Mouse (Mus musculus): ENCODE results near the gene Cd27. TPM values are rescaled to one million over a fixed set of nuclear protein-coding genes. Genes with fewer than 3 reads are reported as not detected.

Cd27 gene
- polyA plus RNA-seq, 1 experiment from 2014 or later = 1.5 TPM

DNA sequence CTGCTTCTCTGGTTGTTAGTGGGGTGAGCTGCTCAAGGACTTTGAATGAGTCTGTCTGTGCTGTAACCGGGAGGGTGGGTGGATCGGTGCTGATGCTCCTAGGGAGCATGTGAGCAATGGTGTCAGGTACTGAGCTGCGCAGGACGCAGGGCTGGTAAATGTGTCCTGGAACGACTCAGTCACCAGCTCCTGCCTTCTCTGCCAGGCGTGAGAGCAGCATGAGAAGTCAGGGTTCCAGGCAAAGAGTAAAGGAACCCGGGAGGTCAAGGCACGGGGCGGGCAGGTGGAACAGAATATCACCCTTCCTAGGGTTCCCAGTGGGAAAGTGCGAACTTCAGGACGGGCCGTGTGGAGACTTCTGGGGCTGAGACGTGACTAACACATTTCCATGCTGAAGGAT, 29.3 kb upstream of the Cd27 start:
- no peaks in the 10 kb centered on the region for H3K4me1 ChIP-seq (replicated peaks)
- WGBS = 73% methylated on average over 13 of the region's 13 CpGs
- no peak overlapping the region for H3K27ac ChIP-seq
- H3K9me3 ChIP-seq = no peaks in the 10 kb centered on the region
- no peak overlapping the region for H3K9ac ChIP-seq
- H3K4me2 ChIP-seq = no peak overlapping the region
- no peaks in the 10 kb centered on the region for H3K36me3 ChIP-seq
- H3K27me3 ChIP-seq = peaks cover 9% of the 10 kb centered on the region; the same call in 1 of the 2 replicates
- no peak for ATAC-seq (ENCODE audit: low FRiP score)
- H3K4me3 ChIP-seq = no peak overlapping the region

DNA sequence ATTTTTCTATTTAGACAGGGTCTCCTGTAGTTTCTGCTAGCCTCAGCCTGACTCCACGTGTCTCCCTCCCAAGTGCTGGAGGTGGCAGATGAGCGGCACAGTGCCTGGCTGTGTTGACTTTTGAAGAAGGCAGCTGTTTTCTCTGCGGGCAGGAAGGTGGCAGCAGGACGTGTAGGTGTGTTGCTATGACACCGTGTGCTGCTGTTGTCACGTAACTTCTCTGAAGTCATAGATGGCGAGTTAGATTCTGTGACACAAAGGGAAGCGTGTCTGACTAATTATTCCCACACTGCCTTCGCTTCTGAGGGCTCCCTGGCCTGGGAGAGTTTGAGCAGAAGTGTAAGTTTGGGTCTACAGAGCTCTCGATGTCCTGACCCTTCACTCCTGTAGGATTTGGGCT, 28.4 kb upstream of the Cd27 start:
- Histone ChIP-seq H3K4me3 (no peak overlapping the region), H3K9ac (no peak overlapping the region), H3K27ac (no peak overlapping the region), H3K27me3 (peaks cover 5% of the 10 kb centered on the region; the same call in 1 of the 2 replicates), H3K9me3 (no peaks in the 10 kb centered on the region), H3K36me3 (no peaks in the 10 kb centered on the region), H3K4me2 (no peak overlapping the region), H3K4me1 (replicated peaks) (no peaks in the 10 kb centered on the region; the same call in 1 of the 2 replicates)
- no peak for ATAC-seq (ENCODE audit: low FRiP score)
- WGBS = 57% methylated on average over 10 of the region's 10 CpGs

DNA sequence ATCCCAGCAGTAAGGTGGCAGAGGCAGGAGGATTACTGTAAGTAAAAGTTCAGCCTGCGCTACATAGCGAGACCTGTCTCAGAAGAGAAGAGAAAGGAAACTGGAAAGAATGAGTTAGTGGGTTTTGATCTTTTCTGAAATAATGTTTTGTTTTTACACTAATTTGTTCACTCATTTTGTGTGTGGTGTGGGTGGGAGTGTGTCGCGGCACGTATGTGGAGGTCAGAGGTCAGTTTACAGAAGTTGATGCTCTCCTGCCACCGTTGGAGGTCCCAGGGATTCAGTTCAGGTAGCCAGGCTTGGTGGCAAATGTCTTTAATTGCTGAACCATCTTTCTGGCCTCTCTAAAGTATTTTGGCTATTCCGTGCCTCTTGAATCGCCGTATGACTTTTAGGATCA, 27.4 kb upstream of the Cd27 start:
- H3K9me3 ChIP-seq = no peaks in the 10 kb centered on the region
- H3K9ac ChIP-seq = no peak overlapping the region
- no peak for ATAC-seq (ENCODE audit: low FRiP score)
- no peak overlapping the region for H3K4me3 ChIP-seq
- no peak overlapping the region for H3K27ac ChIP-seq
- H3K4me2 ChIP-seq = no peak overlapping the region
- no peaks in the 10 kb centered on the region; the same call in 1 of the 2 replicates for H3K4me1 ChIP-seq (replicated peaks)
- no peaks in the 10 kb centered on the region for H3K36me3 ChIP-seq
- H3K27me3 ChIP-seq = no peaks in the 10 kb centered on the region
- WGBS = 90% methylated on average over 9 of the region's 9 CpGs

DNA sequence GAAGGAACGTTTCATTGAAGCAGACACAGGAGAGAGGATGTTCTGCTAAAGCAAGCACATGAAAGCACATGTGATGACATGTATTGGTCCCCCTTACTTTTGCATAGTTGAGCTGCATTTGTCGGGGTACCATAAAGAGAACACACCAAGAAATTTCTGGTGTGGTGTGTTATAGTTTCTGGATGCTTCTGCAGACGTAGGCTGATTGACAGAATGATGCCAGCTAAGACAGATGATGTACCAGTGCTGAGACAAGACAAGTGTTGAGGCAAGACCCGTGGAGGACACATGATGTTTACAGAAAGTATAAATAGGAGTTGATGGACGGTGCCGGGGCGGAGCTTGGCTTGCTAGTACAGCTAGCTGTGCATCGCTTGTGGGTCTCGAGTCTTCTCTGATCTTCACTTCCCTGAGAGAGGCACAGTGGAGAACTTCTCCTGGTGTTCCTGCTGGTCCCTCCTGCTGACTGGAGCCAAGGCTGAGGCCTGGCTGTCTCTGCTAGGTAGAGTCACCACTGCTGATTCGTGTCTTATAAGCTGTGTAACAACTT, 23.3 kb upstream of the Cd27 start:
- ATAC-seq (ENCODE audit: low FRiP score) = no peak
- Histone ChIP-seq H3K27me3 (no peaks in the 10 kb centered on the region), H3K27ac (no peak overlapping the region), H3K4me1 (replicated peaks) (no peaks in the 10 kb centered on the region; the same call in 1 of the 2 replicates), H3K9me3 (no peaks in the 10 kb centered on the region), H3K9ac (no peak overlapping the region), H3K36me3 (no peaks in the 10 kb centered on the region), H3K4me3 (no peak overlapping the region), H3K4me2 (no peak overlapping the region)
- WGBS = 85% methylated on average over 10 of the region's 10 CpGs

DNA sequence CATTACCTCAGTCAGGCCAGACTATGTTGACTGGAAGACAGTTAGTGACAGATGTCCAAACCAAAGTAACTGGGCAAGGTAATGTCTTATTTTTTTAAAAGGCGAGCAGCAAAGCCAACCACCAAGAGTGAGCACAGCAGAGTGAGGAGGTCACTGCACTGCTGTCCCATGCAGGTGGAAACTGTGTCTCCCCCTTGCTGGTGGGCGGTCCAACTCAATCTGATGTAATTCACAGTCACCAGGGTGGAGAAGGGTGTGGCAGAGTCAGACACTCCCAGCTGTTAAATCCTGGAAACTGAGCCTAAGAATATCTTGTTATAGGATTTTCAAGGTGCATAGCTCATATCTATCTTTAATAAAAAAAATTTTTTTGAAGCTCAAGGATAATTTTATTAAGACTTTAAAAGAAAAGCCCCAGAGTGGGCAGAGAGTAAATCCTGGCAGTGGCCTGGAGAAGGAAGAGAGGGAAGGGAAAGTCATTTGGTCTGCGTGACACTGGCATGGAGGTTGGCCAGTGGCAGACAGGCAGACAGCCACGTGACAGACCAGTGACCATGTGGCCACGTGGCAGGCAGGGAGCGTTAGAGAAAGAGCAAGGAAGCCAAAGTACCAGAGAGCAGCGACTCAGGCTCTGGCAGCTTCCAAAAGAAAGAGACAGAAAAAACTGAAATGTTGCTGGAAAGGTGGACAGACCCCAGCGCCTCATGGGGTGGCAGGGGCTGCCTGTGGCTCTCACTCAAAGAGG, 19.6 kb upstream of the Cd27 start:
- 77% methylated on average over 8 of the region's 8 CpGs for WGBS
- no peak overlapping the region for H3K27ac ChIP-seq
- no peaks in the 10 kb centered on the region; the same call in 1 of the 2 replicates for H3K4me1 ChIP-seq (replicated peaks)
- no peak overlapping the region for H3K4me3 ChIP-seq
- H3K9me3 ChIP-seq = no peaks in the 10 kb centered on the region
- no peak overlapping the region for H3K9ac ChIP-seq
- no peaks in the 10 kb centered on the region for H3K27me3 ChIP-seq
- no peaks in the 10 kb centered on the region for H3K36me3 ChIP-seq
- no peak overlapping the region for H3K4me2 ChIP-seq
- ATAC-seq (ENCODE audit: low FRiP score) = no peak

DNA sequence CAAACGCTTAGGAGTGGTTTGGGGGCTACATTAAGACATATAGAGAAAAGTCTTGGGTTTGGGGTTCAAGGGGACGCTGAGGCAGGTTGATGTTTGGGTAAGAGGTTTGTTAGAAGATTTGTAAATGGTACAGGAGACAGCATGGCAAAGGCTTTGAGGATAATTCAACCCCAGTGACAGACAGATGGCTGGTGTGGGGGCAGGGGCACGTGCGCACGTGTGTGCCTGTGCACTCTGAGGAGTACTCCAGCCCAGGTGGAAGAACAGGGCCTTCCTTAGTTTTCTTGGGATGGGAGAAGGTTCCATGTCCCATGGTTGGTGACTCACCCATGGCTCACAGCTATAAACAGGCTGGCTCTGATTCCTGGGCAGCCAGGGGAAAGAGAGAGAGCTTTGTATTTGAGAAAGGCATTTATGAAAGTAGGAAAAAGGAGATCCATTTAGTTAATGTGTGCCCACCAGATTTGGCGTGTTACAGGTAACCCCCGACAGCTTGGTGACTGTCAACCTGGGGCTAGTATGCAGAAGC, 18.8 kb upstream of the Cd27 start:
- H3K27me3 ChIP-seq = no peaks in the 10 kb centered on the region
- ATAC-seq (ENCODE audit: low FRiP score) = no peak
- H3K4me3 ChIP-seq = no peak overlapping the region
- H3K4me1 ChIP-seq (replicated peaks) = no peaks in the 10 kb centered on the region; the same call in 1 of the 2 replicates
- H3K4me2 ChIP-seq = no peak overlapping the region
- no peak overlapping the region for H3K9ac ChIP-seq
- H3K27ac ChIP-seq = no peak overlapping the region
- H3K36me3 ChIP-seq = no peaks in the 10 kb centered on the region
- 91% methylated on average over 7 of the region's 7 CpGs for WGBS
- H3K9me3 ChIP-seq = no peaks in the 10 kb centered on the region

DNA sequence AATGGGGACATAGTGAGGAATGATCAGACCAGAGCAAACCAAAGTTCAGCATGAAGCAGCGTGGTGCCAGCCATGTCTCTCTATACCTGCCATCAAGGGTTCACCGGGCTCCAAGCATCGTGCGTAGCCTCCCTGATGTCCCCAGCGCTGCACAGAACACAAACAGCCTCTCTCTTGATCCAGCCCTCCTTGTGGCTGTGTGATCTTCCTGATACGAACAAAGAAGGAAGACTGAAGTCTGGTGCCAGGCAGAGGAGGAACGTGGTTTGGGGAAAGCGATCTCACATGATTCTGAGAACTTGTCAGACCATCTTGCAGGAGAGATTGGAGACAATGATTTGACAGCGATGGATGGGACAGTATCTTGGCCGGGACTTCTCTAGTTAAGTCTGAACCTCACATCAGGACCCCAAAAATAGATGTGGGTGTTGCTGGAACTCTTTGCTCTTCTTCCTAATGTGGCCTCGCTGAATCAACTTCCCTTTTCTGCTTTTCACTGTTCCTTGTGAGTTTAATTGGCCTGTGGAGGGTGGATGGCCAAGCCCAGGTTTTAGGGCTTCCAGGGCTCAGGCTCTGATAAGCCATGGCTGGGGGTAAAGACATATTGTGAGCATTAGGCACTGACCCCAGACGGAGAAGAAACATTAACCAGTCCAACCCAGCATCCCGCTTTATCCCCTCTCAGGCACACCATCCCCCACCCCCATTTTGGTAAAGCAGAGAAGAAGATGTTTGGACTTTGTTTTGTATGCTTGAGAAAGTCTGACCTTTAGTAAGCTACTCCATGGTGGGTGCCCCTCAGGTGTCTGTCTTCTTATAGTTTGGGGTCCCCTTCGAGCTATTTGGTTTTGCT, 17.3 kb upstream of the Cd27 start:
- H3K27ac ChIP-seq = no peak overlapping the region
- no peak overlapping the region for H3K4me2 ChIP-seq
- no peaks in the 10 kb centered on the region for H3K4me1 ChIP-seq (replicated peaks)
- WGBS = 80% methylated on average over 14 of the region's 14 CpGs
- no peaks in the 10 kb centered on the region for H3K9me3 ChIP-seq
- ATAC-seq (ENCODE audit: low FRiP score) = no peak
- no peak overlapping the region for H3K9ac ChIP-seq
- H3K27me3 ChIP-seq = no peaks in the 10 kb centered on the region
- no peaks in the 10 kb centered on the region for H3K36me3 ChIP-seq
- no peak overlapping the region for H3K4me3 ChIP-seq

DNA sequence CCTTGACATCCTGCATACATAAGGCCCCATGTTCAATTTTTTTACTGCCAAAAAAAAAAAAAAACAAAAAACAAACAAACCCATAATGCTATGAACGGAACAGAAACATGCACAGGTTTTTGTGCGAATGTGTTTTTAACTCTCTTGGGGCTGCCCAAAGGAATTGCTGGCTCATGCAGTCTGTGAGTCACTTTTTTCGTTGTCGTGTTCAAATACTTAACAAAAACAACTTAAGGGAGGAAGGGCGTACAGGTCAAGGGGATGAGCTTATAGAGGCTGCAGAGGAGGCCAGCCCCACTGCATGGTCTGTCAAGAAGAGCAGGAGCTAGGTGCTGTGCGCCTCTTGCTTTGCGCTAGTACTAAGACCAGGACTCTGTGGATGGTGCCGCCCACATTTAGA, 15.9 kb upstream of the Cd27 start:
- Histone ChIP-seq H3K4me3 (no peak overlapping the region), H3K9me3 (no peaks in the 10 kb centered on the region), H3K9ac (no peak overlapping the region), H3K4me2 (no peak overlapping the region), H3K36me3 (no peaks in the 10 kb centered on the region), H3K27ac (no peak overlapping the region), H3K27me3 (no peaks in the 10 kb centered on the region), H3K4me1 (replicated peaks) (no peaks in the 10 kb centered on the region)
- ATAC-seq (ENCODE audit: low FRiP score) = no peak
- 92% methylated on average over 8 of the region's 8 CpGs for WGBS

DNA sequence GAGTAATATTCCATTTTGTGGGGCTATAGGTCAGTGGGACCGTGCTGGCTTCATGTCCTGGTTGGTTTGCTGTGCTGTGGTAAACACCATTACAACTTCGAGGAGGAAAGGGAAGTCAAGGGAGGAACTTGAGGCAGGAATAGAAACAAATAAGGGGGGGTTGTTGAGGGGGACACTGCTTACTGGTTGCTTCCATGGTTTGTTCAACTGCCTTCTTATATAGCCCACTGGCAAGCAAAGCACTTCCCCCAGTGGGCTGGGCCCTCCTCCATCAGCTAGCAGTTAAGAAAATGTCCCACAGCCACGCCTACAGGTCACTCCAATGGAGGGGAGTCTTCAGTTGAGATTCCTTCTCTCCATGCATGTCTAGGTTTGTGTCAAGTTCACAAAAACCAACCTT, 15.5 kb upstream of the Cd27 start:
- H3K4me2 ChIP-seq = no peak overlapping the region
- no peak overlapping the region for H3K27ac ChIP-seq
- H3K27me3 ChIP-seq = no peaks in the 10 kb centered on the region
- no peaks in the 10 kb centered on the region for H3K4me1 ChIP-seq (replicated peaks)
- H3K9me3 ChIP-seq = no peaks in the 10 kb centered on the region
- no peak for ATAC-seq (ENCODE audit: low FRiP score)
- H3K4me3 ChIP-seq = no peak overlapping the region
- H3K36me3 ChIP-seq = no peaks in the 10 kb centered on the region
- 83% methylated on average over 3 of the region's 3 CpGs for WGBS
- no peak overlapping the region for H3K9ac ChIP-seq

DNA sequence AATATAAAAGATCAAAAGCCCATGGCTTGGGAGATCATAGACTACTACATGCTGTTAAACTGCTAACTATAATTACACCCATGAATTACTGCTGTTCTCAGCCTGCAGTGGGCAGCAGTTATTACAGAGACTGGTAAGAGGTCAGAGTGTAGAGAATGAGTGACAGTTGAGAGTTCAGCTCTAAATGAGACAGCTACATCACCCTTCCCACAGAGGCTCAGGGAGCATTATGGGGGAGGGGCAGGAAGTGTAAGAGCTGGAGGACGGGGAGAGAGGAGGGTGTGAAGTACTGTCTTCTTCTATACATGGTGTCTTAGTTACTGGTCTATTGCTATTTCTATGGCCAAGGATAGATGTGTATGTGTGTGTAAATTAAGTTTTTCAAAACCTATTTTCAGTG, 7.7 kb upstream of the Cd27 start:
- Histone ChIP-seq H3K4me2 (no peak overlapping the region), H3K4me3 (no peak overlapping the region), H3K9ac (no peak overlapping the region), H3K36me3 (no peaks in the 10 kb centered on the region), H3K27me3 (no peaks in the 10 kb centered on the region), H3K4me1 (replicated peaks) (no peaks in the 10 kb centered on the region), H3K9me3 (no peaks in the 10 kb centered on the region), H3K27ac (no peak overlapping the region)
- WGBS = 45% methylated on average over 1 of the region's 1 CpGs
- ATAC-seq (ENCODE audit: low FRiP score) = no peak

DNA sequence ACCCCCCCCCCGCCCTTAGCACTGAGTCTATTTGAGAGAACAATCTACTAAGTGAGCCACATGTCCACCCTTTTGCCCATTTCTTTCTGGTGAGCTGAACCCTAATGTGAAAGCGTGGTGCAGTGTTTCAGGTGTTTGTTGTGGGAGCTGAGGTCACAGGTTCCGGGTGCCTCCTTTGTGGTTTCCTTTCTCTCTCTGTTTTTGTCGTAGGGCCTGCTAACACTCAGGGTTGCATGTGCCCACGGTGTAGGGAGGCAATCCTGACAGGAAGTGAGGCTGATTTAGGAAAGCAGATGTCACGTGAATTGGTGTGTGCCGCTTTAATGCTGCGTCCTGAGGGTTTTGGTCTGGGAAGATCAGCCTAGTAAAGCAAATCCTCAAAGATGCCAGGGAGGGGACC, 4.8 kb upstream of the Cd27 start:
- 89% methylated on average over 8 of the region's 8 CpGs for WGBS
- H3K27ac ChIP-seq = no peak overlapping the region
- H3K4me3 ChIP-seq = no peak overlapping the region
- H3K9ac ChIP-seq = no peak overlapping the region
- H3K4me1 ChIP-seq (replicated peaks) = no peaks in the 10 kb centered on the region
- H3K9me3 ChIP-seq = no peaks in the 10 kb centered on the region
- no peak overlapping the region for H3K4me2 ChIP-seq
- no peak for ATAC-seq (ENCODE audit: low FRiP score)
- H3K27me3 ChIP-seq = no peaks in the 10 kb centered on the region
- no peaks in the 10 kb centered on the region for H3K36me3 ChIP-seq

DNA sequence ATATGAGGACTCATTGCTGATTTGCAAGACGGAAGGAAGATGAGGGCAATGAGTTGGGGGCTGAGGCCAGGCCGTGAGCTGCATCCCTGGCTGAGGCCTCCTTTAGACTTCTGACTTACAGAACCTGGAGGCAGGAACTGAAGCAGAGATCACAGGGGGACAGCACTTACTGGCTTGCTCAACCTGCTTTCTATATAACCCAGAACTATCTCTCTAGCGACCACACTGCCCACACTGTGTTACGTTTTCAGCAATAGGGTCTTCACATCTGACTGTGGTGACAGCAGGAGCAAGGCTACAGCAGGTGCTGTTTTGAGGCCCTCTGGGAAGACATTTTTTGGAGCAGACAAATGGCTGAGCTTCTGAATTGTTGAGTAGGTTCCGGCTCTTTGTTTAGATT, 3.8 kb upstream of the Cd27 start:
- Histone ChIP-seq H3K4me1 (replicated peaks) (no peaks in the 10 kb centered on the region), H3K4me3 (no peak overlapping the region), H3K27me3 (0 out of 2 replicates have a peak, but pooled peaks cover 4% of the 10 kb centered on the region), H3K9me3 (no peaks in the 10 kb centered on the region), H3K9ac (no peak overlapping the region), H3K4me2 (no peak overlapping the region), H3K36me3 (no peaks in the 10 kb centered on the region), H3K27ac (no peak overlapping the region)
- WGBS = 83% methylated on average over 5 of the region's 5 CpGs
- no peak for ATAC-seq (ENCODE audit: low FRiP score)
